Mouse (Mus musculus) fibroblast of lung, adult 2 months (primary cell): ENCODE measurements around the gene Sly.
"Not testable (repeated sequence)": the region's sequence is repeated elsewhere in the genome, so short reads cannot be mapped to it uniquely, and the experiment has no call there.

Source experiments
- DNase-seq: peaks from one replicate; pipeline ENCODE4 v3.0.0-alpha.2; 2011; ENCODE audit warnings: low read depth

Sly gene

GRCm38 (mm10) chrY:57186888-57187287, at the start of gene Sly:
Gene Sly, plus strand, starts transcription at chrY:57187188.
- not testable (repeated sequence) for DNase-seq
